Mouse (Mus musculus) embryonic fibroblast, embryonic 13.5 days (primary cell): ENCODE results near the gene Atp6v0d1. TPM values are rescaled to one million over a fixed set of nuclear protein-coding genes. Genes with fewer than 3 reads are reported as not detected.

Source experiments
- H3K27ac ChIP-seq: 2 replicates; pipeline ENCODE4 v1.5.1; 2012; ENCODE audit warnings: low read length, control low read depth, inconsistent platforms; ENCODE audit not compliant: insufficient read depth
- H3K4me1 ChIP-seq: 2 replicates; pipeline ENCODE4 v1.6.1; 2011; ENCODE audit warnings: low read length; ENCODE audit not compliant: control insufficient read depth, insufficient read depth
- H3K4me3 ChIP-seq: 2 replicates; pipeline ENCODE4 v1.5.1; 2011; ENCODE audit warnings: mild to moderate bottlenecking, control low read depth, low read length; ENCODE audit not compliant: insufficient read depth
- CTCF ChIP-seq: IDR thresholded peaks from 2 replicates; pipeline ENCODE4 v1.5.1; 2011; ENCODE audit warnings: mild to moderate bottlenecking, control low read depth, low read length, moderate library complexity, borderline replicate concordance; ENCODE audit not compliant: insufficient read depth
- POLR2A ChIP-seq: IDR thresholded peaks from 2 replicates; pipeline ENCODE4 v1.6.1; 2011; ENCODE audit warnings: low read depth, mild to moderate bottlenecking, control low read depth, low read length, moderate library complexity
- polyA plus RNA-seq: library from polyadenylated mRNA; stranded (reverse); fragments of >200 nt; gene quantifications from 2 replicates; pipeline ENCODE4 v1.2.4, GENCODE M21; 2011; ENCODE audit warnings: low read depth; ENCODE audit not compliant: missing spikeins, insufficient read length

The Atp6v0d1 gene
- polyA plus RNA-seq, 1 experiment, result 134 TPM

DNA sequence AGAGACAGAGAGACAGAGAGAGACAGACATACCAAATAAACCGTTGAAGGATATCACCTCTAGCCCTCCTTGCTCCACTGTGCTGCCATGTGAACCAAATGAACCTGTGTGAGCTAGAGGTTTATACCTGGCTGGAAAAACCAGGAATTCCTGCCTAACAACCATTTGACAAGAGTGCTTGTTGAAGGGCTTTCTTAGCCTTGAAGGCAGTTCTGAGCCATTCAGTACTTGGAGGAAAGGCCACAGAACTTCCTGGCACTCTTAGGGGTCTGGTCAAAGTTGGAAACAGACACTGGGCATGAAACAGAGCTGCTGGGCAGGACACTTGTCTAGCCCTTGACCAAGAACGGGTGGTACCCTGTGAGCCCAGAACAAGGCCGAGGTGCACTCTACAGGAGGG is 71.3 kb downstream of the Atp6v0d1 start:
- Histone ChIP-seq H3K27ac (no peak overlapping the region), H3K4me3 (no peak overlapping the region), H3K4me1 (peaks cover 10% of the 10 kb centered on the region)
- TF ChIP-seq POLR2A (no peak), CTCF (no peak)

DNA sequence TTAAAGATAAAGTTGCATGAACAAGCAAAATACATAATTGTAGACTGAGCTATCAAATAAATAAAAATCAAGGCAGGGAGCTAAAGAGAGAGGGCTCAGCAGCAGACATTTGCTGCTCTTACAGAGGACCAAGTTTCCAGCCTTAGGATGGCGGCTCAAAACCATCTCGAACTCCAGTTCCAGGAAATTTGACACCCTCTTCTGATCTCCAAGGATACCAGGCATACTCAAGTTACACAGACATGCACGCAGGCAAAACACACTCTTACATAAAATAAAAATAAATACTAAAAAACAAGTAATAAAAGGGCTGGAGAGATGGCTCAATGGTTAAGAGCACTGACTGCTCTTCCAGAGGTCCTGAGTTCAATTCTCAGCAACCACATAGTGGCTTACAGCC is 72.4 kb downstream of the Atp6v0d1 start:
- Histone ChIP-seq H3K4me3 (no peak overlapping the region), H3K27ac (no peak overlapping the region), H3K4me1 (peaks cover 10% of the 10 kb centered on the region)
- no peak for TF ChIP-seq CTCF
- TF ChIP-seq POLR2A, result no peak

DNA sequence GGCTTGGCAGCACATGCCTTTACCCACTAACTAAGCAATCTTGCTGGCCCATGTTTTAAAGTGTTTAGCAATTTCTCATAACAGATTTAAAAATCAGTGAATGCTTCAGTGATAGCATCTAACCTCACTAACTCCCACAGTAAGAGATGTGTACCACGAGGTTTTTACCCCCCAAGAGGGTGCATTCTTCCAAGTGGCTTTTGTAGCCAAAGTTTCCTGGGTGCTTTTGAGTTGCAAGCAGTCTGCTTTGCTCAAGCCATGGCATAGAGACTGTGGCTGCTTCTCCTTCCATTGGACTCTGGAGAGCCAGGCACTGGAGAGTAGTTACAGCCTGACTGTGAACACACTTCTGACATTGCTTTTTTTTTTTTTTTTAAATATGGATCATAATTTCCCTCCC is 76.6 kb downstream of the Atp6v0d1 start:
- no peak overlapping the region for H3K27ac ChIP-seq
- no peak overlapping the region for H3K4me3 ChIP-seq
- TF ChIP-seq POLR2A (no peak), CTCF (no peak)
- H3K4me1 ChIP-seq, result peaks cover 13% of the 10 kb centered on the region

DNA sequence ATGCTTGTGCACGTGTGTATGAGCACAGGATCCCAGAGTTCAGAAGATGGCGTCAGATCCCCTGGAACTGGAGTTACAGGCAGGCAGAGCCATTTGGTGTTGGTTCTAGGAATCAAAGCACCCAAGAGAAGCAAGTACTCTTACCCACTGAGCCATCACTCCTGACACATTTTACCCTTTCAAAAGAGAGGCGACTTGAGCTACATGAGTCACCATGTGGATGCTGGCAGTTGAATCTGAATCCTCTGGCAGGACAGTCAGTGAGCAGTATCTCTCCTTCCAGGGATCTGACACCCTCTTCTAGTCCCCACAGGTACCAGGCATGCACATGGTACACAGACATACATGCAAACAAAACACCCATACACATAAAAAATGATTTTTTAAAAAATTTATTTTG is 77.8 kb downstream of the Atp6v0d1 start:
- no peak overlapping the region for H3K27ac ChIP-seq
- H3K4me1 ChIP-seq, result peaks cover 20% of the 10 kb centered on the region
- no peak overlapping the region for H3K4me3 ChIP-seq
- TF ChIP-seq POLR2A (no peak), CTCF (no peak)

DNA sequence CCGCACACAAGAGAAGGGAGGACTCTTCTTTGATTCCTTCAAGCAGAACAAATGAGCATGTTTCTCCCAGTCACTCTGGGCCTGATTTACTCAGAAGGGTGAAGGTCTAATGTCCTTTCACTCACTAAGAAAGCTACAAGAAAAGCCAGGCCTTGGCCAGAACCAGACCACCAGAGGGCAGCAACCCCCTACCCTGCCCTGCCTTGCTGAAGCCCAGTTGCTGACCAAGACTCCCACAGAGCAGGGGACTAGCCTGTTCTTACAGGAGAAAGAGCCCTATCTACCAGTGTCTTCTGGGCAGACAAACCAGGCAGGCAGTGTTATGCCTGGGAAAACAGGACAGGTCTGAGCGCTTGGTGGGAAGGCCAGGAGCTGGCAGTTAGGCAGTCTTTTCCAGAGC is 81.5 kb downstream of the Atp6v0d1 start:
- peaks cover 26% of the 10 kb centered on the region for H3K4me1 ChIP-seq
- TF ChIP-seq CTCF (peak; percentile 61; the same call in 1 of the 2 replicates), POLR2A (no peak)
- H3K27ac ChIP-seq, result peak overlapping the region; percentile 98
- no peak overlapping the region for H3K4me3 ChIP-seq

DNA sequence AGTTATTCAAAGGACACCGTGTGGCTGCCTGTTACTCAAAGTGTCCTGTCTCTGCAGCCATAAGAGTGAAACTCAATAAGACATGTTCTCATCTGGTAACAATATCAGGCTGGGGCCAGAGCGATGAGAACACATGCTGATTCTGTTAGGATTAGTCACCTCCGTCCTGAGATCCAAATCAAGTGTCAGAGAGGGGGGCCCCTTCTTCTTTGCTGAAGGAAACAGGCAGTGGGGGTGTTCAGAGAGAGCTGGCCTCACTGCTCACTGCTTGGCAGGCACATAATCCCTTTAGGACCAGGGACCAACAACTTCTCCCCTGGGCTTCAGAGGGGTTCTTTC is 81.8 kb downstream of the Atp6v0d1 start:
- Histone ChIP-seq H3K4me3 (no peak overlapping the region), H3K4me1 (peaks cover 26% of the 10 kb centered on the region), H3K27ac (peak overlapping the region; percentile 98)
- TF ChIP-seq POLR2A (no peak), CTCF (no peak)

DNA sequence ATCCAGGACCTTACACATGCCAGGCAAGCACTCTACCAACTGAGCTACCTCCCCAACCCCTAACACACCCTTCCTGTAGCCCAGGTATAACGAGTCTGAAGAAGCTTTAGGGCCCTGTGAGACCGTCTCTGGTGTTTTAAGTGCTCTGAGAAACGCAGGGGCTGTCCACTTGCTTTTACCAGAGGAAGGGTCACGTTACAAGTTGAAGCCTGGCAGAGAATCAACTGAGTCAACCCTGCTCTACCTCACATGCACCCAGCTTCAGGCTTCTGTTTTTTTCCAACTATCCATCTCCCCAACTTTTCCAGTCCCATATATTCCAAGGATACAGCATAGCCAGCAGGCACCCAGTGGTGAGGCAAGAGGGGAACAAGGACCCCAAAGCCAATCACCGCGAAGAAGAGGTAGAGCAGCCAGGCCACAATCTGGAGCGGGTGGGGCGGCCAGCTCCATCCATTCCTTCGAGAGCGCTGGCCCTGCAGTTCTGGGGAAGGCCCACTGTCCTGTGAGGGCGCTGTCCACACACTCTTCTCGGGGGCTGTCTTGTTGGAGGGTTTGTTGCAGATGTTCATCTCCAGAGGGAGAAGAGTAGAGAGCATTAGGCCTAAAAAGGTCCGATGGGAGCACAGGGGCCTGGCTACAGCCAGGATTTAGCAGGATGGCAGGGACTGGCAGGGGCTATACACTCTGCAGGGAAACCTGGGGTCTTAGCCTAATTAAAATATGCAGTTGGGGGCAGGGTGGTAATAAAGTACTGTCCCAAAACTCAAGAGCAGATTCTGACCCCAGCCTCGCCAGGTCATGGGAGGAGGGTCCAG is 82.4 kb downstream of the Atp6v0d1 start:
- peak; percentile 64; the same call in 1 of the 2 replicates for TF ChIP-seq CTCF
- no peak for TF ChIP-seq POLR2A
- peaks cover 26% of the 10 kb centered on the region for H3K4me1 ChIP-seq
- no peak overlapping the region for H3K4me3 ChIP-seq
- H3K27ac ChIP-seq, result peak overlapping the region; percentile 98

DNA sequence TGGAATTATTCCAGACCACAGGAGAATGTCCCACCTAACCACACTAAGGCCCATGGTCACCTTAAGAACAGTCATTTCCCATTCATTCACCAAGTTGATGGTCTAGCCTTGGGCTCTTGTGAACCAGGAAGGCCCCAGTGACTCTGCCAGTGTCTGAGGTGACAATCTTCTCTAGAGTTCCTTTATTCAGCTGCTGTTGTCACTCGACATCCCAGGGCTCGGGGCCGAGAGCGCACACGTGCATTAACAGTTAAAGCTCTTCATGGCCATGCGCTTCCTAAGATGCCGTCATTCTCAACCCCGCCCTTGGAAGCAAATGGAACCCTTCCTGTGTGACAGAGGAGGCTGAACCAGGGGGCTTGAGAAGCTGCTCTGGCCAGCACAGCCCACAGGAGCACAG is 83.7 kb downstream of the Atp6v0d1 start:
- peaks cover 31% of the 10 kb centered on the region for H3K4me1 ChIP-seq
- no peak overlapping the region for H3K27ac ChIP-seq
- H3K4me3 ChIP-seq, result no peak overlapping the region
- TF ChIP-seq CTCF (no peak), POLR2A (no peak)

DNA sequence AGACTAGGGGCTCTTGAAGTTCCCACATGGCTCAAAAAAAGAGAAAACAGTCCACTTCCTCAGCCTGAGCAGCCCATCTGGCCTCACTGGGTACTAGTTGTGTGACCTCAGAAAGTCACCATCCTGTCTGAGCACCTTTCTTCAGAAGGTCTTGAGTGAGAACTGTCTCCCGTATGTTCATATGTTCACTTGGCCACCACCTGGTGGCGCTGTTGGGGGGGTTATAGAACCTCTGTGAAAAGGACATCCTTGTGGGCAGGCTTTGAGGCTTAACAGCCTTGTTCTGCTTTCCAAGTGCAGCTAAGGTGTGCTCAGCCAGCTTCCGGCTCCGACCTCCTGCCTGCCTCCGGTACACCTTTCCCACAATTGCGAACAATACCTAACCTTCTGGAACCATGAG is 84.4 kb downstream of the Atp6v0d1 start:
- H3K4me1 ChIP-seq, result peaks cover 31% of the 10 kb centered on the region
- no peak overlapping the region for H3K4me3 ChIP-seq
- H3K27ac ChIP-seq, result peak overlapping the region; percentile 51
- no peak for TF ChIP-seq POLR2A
- TF ChIP-seq CTCF, result 0 out of 2 replicates have a peak, but pooled peaks have one; percentile 7

DNA sequence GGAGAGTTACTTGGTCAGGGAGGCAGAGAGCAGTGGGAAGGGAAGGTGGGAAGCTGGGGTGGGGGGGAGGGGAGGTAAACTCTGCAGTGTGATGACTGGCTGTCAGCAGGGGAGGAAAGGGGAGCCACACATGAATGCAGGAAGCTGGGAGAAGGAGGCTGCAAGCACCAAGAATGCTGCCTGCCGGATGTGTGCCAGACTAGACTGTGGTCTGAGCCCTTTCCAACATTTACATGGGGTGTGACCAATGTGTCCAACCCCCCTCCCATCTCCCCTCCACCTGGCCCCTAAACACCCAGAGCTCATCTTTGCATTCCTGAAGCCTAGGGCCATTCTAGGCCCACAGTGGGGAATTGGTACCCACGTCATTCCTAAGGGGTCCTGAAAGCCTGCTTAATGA is 84.8 kb downstream of the Atp6v0d1 start:
- Histone ChIP-seq H3K4me3 (no peak overlapping the region), H3K4me1 (peaks cover 30% of the 10 kb centered on the region), H3K27ac (peak overlapping the region; percentile 74)
- no peak for TF ChIP-seq CTCF
- TF ChIP-seq POLR2A, result no peak
